Mouse (Mus musculus) right cerebral cortex, postnatal 10 days (tissue): ENCODE measurements around the gene Mrgpra4.

Source experiments
- DNase-seq, 2 experiments: peaks; one replicate each; pipeline ENCODE4 v3.0.0; 2021; ENCODE audit warnings: low spot score in 2 of 2

Gene Mrgpra4

GRCm38 (mm10) chr7:47981995-47982394, at the start of gene Mrgpra4:
Gene Mrgpra4, minus strand, starts transcription at chr7:47982095.
- DNase-seq: no peak

- DNase-seq: no peak
These were observed 45.6 kb upstream of the Mrgpra4 start, which contains the start of gene Mrgprx1 for GRCm38 (mm10) chr7:48027497-48027896. Gene Mrgprx1, minus strand, starts transcription at chr7:48027597.

GRCm38 (mm10) chr7:48017874-48018273, 36.0 kb upstream of the Mrgpra4 start:
- DNase-seq: no peak

GRCm38 (mm10) chr7:47995689-47996088, 13.8 kb upstream of the Mrgpra4 start:
- no peak for DNase-seq

GRCm38 (mm10) chr7:47986752-47987151, 4.9 kb upstream of the Mrgpra4 start:
- DNase-seq: no peak
